Mouse (Mus musculus) CH12.LX (cell line): ENCODE data around the gene Zdhhc12. TPM values are rescaled to one million over a fixed set of nuclear protein-coding genes. Genes with fewer than 3 reads are reported as not detected.
A peak's percentile ranks its signal among the peaks of the same experiment; 100 is the strongest.

ENCODE experiments used
- DNase-seq: peaks from one replicate; pipeline ENCODE4 v3.0.0-alpha.2; 2013; ENCODE audit errors: extremely low read depth
- H3K27ac ChIP-seq: 2 replicates; pipeline ENCODE4 v1.5.1; 2012; ENCODE audit warnings: low read depth, mild to moderate bottlenecking, control low read depth, moderate library complexity; ENCODE audit not compliant: insufficient read depth
- H3K27me3 ChIP-seq: replicated peaks from 2 replicates; pipeline ENCODE3; 2012; ENCODE audit warnings: inconsistent platforms
- H3K36me3 ChIP-seq, 2 experiments: replicated peaks in 1 of 2; 2 replicates each; pipeline versions ENCODE3 to v1.6.1; 2012; ENCODE audit warnings: inconsistent platforms in 1 of 2, low read length in 1 of 2, mild to moderate bottlenecking in 1 of 2, mixed read lengths in 1 of 2, moderate library complexity in 1 of 2; ENCODE audit not compliant: control insufficient read depth in 1 of 2, insufficient read depth in 1 of 2
- H3K4me1 ChIP-seq, 2 experiments: 2 replicates each; pipeline ENCODE4 v1.6.1; 2012; ENCODE audit warnings: inconsistent platforms in 1 of 2, moderate library complexity in 1 of 2; ENCODE audit not compliant: insufficient read depth in 2 of 2, control insufficient read depth in 1 of 2
- H3K4me2 ChIP-seq: 2 replicates; pipeline ENCODE4 v1.6.1; 2012; ENCODE audit warnings: low read depth, mild to moderate bottlenecking, control low read depth; ENCODE audit not compliant: poor library complexity, insufficient read depth, severe bottlenecking
- H3K4me3 ChIP-seq, 3 experiments: fragments of 150-350 bp in 1 of 3; sonication (generic) in 1 of 3; replicated peaks in 1 of 3; 2 replicates each; pipeline versions ENCODE3 to v1.5.1; 2011 to 2012; ENCODE audit warnings: low read depth in 2 of 3, low read length in 2 of 3, mild to moderate bottlenecking in 2 of 3, moderate library complexity in 2 of 3, control low read depth in 1 of 3, improper control_type of control experiment in 1 of 3, inconsistent platforms in 1 of 3, mixed read lengths in 1 of 3; ENCODE audit not compliant: poor library complexity in 1 of 3
- H3K79me2 ChIP-seq: replicated peaks from 2 replicates; pipeline ENCODE4 v1.6.1; 2012; ENCODE audit warnings: mild to moderate bottlenecking, moderate library complexity; ENCODE audit not compliant: control insufficient read depth, poor library complexity, insufficient read depth, severe bottlenecking; ENCODE audit errors: extremely low read depth
- H3K9ac ChIP-seq: 2 replicates; pipeline ENCODE4 v1.6.1; 2012; ENCODE audit warnings: low read depth, mild to moderate bottlenecking, control low read depth, moderate library complexity; ENCODE audit not compliant: insufficient read depth
- H3K9me3 ChIP-seq: replicated peaks from 2 replicates; pipeline ENCODE3; 2012; ENCODE audit warnings: low read length, inconsistent platforms, mixed read lengths
- CTCF ChIP-seq, 2 experiments: IDR thresholded peaks in 1 of 2; conservative IDR thresholded peaks in 1 of 2; 2 replicates each; pipeline ENCODE4 v1.5.1; 2011 to 2012; ENCODE audit warnings: low read depth in 2 of 2, low read length in 2 of 2, improper control_type of control experiment in 1 of 2, inconsistent platforms in 1 of 2, mild to moderate bottlenecking in 1 of 2, moderate library complexity in 1 of 2
- EP300 ChIP-seq: IDR thresholded peaks from 2 replicates; pipeline ENCODE4 v1.6.1; 2011; ENCODE audit warnings: low read length, improper control_type of control experiment
- HCFC1 ChIP-seq: IDR thresholded peaks from 2 replicates; pipeline ENCODE4 v1.6.1; 2012; ENCODE audit warnings: low read depth, mild to moderate bottlenecking, inconsistent platforms, low read length, improper control_type of control experiment
- IRF4 ChIP-seq: IDR thresholded peaks from 2 replicates; pipeline ENCODE4 v1.6.1; 2014; ENCODE audit warnings: low read depth, mild to moderate bottlenecking, inconsistent platforms, low read length, improper control_type of control experiment
- JUN ChIP-seq: IDR thresholded peaks from 2 replicates; pipeline ENCODE4 v1.6.1; 2011; ENCODE audit warnings: low read depth, mild to moderate bottlenecking, low read length, improper control_type of control experiment, moderate library complexity; ENCODE audit not compliant: insufficient read depth
- MAZ ChIP-seq: IDR thresholded peaks from 2 replicates; pipeline ENCODE4 v1.6.1; 2012; ENCODE audit warnings: low read depth, mild to moderate bottlenecking, inconsistent platforms, low read length, improper control_type of control experiment, moderate library complexity
- MEF2A ChIP-seq: IDR thresholded peaks from 2 replicates; pipeline ENCODE4 v1.6.1; 2014; ENCODE audit warnings: low read depth, mild to moderate bottlenecking, inconsistent platforms, low read length, improper control_type of control experiment, borderline replicate concordance
- MYC ChIP-seq: IDR thresholded peaks from 2 replicates; pipeline ENCODE4 v1.6.1; 2011; ENCODE audit warnings: low read depth, mild to moderate bottlenecking, improper control_type of control experiment, low read length
- NRF1 ChIP-seq: IDR thresholded peaks from 2 replicates; pipeline ENCODE4 v1.6.1; 2014; ENCODE audit warnings: low read depth, mild to moderate bottlenecking, inconsistent platforms, low read length, improper control_type of control experiment, moderate library complexity
- PAX5 ChIP-seq: IDR thresholded peaks from 2 replicates; pipeline ENCODE4 v1.6.1; 2012; ENCODE audit warnings: low read length, inconsistent platforms, mixed read lengths
- POLR2A ChIP-seq: IDR thresholded peaks from 2 replicates; pipeline ENCODE4 v1.6.1; 2011; ENCODE audit warnings: low read depth, mild to moderate bottlenecking, improper control_type of control experiment, low read length
- RCOR1 ChIP-seq: conservative IDR thresholded peaks from 2 replicates; pipeline ENCODE4 v1.6.1; 2012; ENCODE audit warnings: low read depth, mild to moderate bottlenecking, inconsistent platforms, low read length, improper control_type of control experiment
- SIN3A ChIP-seq: IDR thresholded peaks from 2 replicates; pipeline ENCODE4 v1.6.1; 2012; ENCODE audit warnings: low read length, improper control_type of control experiment, inconsistent platforms
- SMC3 ChIP-seq: IDR thresholded peaks from 2 replicates; pipeline ENCODE4 v1.6.1; 2011; ENCODE audit warnings: low read depth, low read length, improper control_type of control experiment
- UBTF ChIP-seq: IDR thresholded peaks from 2 replicates; pipeline ENCODE4 v1.6.1; 2012; ENCODE audit warnings: low read depth, mild to moderate bottlenecking, inconsistent platforms, low read length, improper control_type of control experiment, moderate library complexity
- USF2 ChIP-seq: conservative IDR thresholded peaks from 2 replicates; pipeline ENCODE4 v1.6.1; 2011; ENCODE audit warnings: low read depth, low read length, improper control_type of control experiment
- ZKSCAN1 ChIP-seq: IDR thresholded peaks from 2 replicates; pipeline ENCODE4 v1.6.1; 2012; ENCODE audit warnings: low read depth, inconsistent platforms, low read length, improper control_type of control experiment, borderline replicate concordance
- ZMIZ1 ChIP-seq: IDR thresholded peaks from 2 replicates; pipeline ENCODE4 v1.6.1; 2012; ENCODE audit warnings: low read depth, mild to moderate bottlenecking, inconsistent platforms, low read length, improper control_type of control experiment
- dilution Hi-C: fragments of 300-500 bp; cut with MboI; formaldehyde crosslinking; loops from 2 replicates; pipeline ENCODE4 v1.14.3; 2020; ENCODE audit warnings: low sequenced_read_pairs; ENCODE audit not compliant: extremely low pct_unique_long_range_greater_than_20kb, extremely low pct_ligation_motif_present
- in situ Hi-C: fragments of 300-500 bp; cut with MboI; formaldehyde crosslinking; loops from 3 replicates; pipeline ENCODE4 v1.14.3; 2019; ENCODE audit warnings: low sequenced_read_pairs, low pct_ligation_motif_present, low pct_unique_long_range_greater_than_20kb, mixed read lengths
- polyA plus RNA-seq: library from polyadenylated mRNA; unstranded; fragments of >175 nt; gene quantifications from 2 replicates; pipeline ENCODE4 v1.2.1, GENCODE M21; 2012; ENCODE audit warnings: low read depth; ENCODE audit not compliant: insufficient read length
- total RNA-seq, 2 experiments: library from RNA; depleted of rRNA; stranded (reverse); fragments of 300-350 nt in 1 of 2; fragments of >200 nt in 1 of 2; gene quantifications; 2 replicates each; pipeline ENCODE4 v1.2.3; 2012 to 2014

Zdhhc12 gene
- total and polyA plus RNA-seq, 3 experiments: 15.6 to 42.8 (median 36.5) TPM

DNA sequence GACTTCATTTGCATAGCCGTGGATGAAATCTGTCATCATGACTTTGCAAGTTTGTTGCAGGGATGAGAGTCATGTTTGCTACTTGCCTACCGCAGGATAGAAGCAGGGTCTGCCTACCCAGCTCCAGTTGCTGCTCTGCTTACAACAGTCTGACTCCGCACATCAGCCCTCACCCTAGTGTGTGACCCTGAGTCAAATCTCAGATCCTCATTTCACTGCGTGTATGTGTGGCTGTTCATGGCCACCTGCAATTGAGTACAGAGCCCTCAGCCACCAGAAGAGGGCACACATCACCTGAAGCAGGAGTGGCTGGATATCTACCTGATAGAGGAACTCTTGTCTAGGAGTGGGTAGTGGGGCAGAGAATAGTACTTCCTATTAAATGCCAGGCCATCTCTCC is 6.1 kb downstream of the Zdhhc12 start:
- Histone ChIP-seq H3K4me1 (peaks cover 12 to 41% of the 10 kb centered on the region in 2 experiments), H3K27me3 (no peaks in the 10 kb centered on the region), H3K79me2 (no peaks in the 10 kb centered on the region), H3K36me3 (peaks cover 22 to 64% of the 10 kb centered on the region in 2 experiments), H3K9ac (no peak overlapping the region), H3K4me2 (no peak overlapping the region), H3K4me3 (no peak overlapping the region), H3K9me3 (peaks cover 4% of the 10 kb centered on the region), H3K27ac (no peak overlapping the region)
- in situ Hi-C loops: no loop called here
- DNase-seq: peak; percentile 46
- dilution Hi-C loops: no loop called here
- no peak for TF ChIP-seq EP300
- no peak for TF ChIP-seq MAZ
- no peak for TF ChIP-seq PAX5
- peak in 1 of 2 experiments; percentile 41; a peak in 2 of 4 replicates for TF ChIP-seq CTCF (conservative IDR thresholded peaks at IDR 0.05 in 1 of 2, IDR thresholded peaks at IDR 0.05 in 1 of 2; ENCODE audit: low read depth in 2 of 2, low read length in 2 of 2)
- TF ChIP-seq SIN3A: no peak
- TF ChIP-seq NRF1: no peak

DNA sequence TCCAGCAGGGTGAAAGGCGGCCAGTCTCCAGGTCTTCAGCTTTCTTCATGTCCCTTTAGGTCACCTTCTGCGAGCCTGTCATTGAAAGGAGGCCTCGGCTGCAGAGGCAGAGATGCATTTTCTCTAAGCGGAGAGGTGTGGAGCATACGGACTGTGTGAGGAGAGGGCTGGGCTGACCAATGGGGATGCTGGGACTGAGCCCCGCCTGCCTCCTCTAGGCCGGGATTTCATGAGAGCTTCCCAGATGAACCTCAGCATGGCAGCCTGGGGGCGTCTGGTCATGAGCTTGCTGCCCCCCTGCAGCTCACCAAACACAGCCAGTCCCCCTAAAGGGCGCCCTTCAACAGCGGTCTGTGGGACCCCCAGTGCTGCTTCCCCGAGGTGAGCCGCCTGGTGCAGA is 8.8 kb downstream of the Zdhhc12 start:
- Histone ChIP-seq H3K4me3 (no peak overlapping the region), H3K4me2 (no peak overlapping the region), H3K36me3 (peaks cover 0 to 57% of the 10 kb centered on the region in 2 experiments), H3K27ac (no peak overlapping the region), H3K4me1 (peaks cover 7 to 28% of the 10 kb centered on the region in 2 experiments; a peak in 3 of 4 replicates), H3K9me3 (peaks cover 4% of the 10 kb centered on the region), H3K27me3 (no peaks in the 10 kb centered on the region), H3K79me2 (no peaks in the 10 kb centered on the region), H3K9ac (no peak overlapping the region)
- no peak for DNase-seq
- TF ChIP-seq MEF2A (no peak), CTCF (conservative IDR thresholded peaks at IDR 0.05 in 1 of 2, IDR thresholded peaks at IDR 0.05 in 1 of 2; ENCODE audit: low read depth in 2 of 2, low read length in 2 of 2) (no peak), USF2 (no peak), RCOR1 (no peak)
- dilution Hi-C loops: no loop called here
- in situ Hi-C loops: no loop called here

- dilution Hi-C loops (no loop called here), in situ Hi-C loops (no loop called here)
- Histone ChIP-seq H3K4me2 (no peak overlapping the region), H3K79me2 (no peaks in the 10 kb centered on the region), H3K9ac (no peak overlapping the region), H3K9me3 (peaks cover 4% of the 10 kb centered on the region), H3K4me1 (peaks cover 7 to 28% of the 10 kb centered on the region in 2 experiments; a peak in 3 of 4 replicates), H3K36me3 (peaks cover 0 to 56% of the 10 kb centered on the region in 2 experiments), H3K27ac (no peak overlapping the region), H3K27me3 (no peaks in the 10 kb centered on the region), H3K4me3 (no peak overlapping the region)
- DNase-seq: no peak
- no peak for TF ChIP-seq HCFC1
- no peak for TF ChIP-seq MYC
- no peak for TF ChIP-seq ZMIZ1
- TF ChIP-seq NRF1: no peak
- no peak for TF ChIP-seq SMC3
- peak; percentile 80; the same call in 1 of the 2 replicates for TF ChIP-seq IRF4
- no peak for TF ChIP-seq MEF2A
- TF ChIP-seq PAX5: no peak
- TF ChIP-seq UBTF: no peak
- no peak for TF ChIP-seq ZKSCAN1
- no peak for TF ChIP-seq POLR2A
- TF ChIP-seq JUN: no peak
- TF ChIP-seq MAZ: no peak
- peak; percentile 36; the same call in 1 of the 2 replicates for TF ChIP-seq EP300
Measured at GRCm38 (mm10) chr2:30084113-30084512, 9.3 kb downstream of the Zdhhc12 start.
